Mouse (Mus musculus) inflammation-experienced regulatory T-cells, adult 6 months (primary cell): Measurements from ENCODE around the gene Zzef1. TPM values are rescaled to one million over a fixed set of nuclear protein-coding genes. Genes with fewer than 3 reads are reported as not detected.

Source experiments
- ATAC-seq: one replicate; pipeline ENCODE4 v1.8.0; 2017
- polyA plus RNA-seq, 3 experiments: library from polyadenylated mRNA; unstranded; fragments of 100-300 nt; shearing (Covaris generic); gene quantifications; one replicate each; pipeline ENCODE4 v1.2.1; 2017

The Zzef1 gene
- polyA plus RNA-seq, 3 experiments from 2014 or later, result 19.0 to 31.5 (median 26.8) TPM

GRCm38 (mm10) chr11:72806556-72806955 is 10.5 kb downstream of the Zzef1 start:
- ATAC-seq, result no peak

GRCm38 (mm10) chr11:72807992-72808391 is 12.0 kb downstream of the Zzef1 start:
- no peak for ATAC-seq

- ATAC-seq, result no peak
Measured at GRCm38 (mm10) chr11:72813687-72814086, 17.7 kb downstream of the Zzef1 start.

DNA sequence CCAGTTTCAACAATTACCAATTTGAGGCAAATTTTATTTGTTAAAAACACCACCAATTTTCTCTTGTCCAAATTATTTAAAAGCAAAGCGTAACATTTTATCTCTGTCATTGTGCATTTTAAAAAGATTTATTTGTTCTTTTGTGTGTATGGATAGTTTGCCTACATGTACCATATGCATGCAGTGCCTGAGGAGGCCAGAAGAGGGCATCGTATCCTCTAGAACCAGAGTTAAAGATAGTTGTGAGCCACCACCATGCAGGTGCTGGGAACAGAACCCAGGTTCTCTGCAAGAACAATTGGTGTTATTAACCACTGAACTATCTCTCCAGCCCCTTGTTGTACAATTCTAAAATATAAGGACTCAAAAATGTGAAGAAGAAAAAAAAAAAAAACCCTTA is 18.2 kb downstream of the Zzef1 start:
- no peak for ATAC-seq

DNA sequence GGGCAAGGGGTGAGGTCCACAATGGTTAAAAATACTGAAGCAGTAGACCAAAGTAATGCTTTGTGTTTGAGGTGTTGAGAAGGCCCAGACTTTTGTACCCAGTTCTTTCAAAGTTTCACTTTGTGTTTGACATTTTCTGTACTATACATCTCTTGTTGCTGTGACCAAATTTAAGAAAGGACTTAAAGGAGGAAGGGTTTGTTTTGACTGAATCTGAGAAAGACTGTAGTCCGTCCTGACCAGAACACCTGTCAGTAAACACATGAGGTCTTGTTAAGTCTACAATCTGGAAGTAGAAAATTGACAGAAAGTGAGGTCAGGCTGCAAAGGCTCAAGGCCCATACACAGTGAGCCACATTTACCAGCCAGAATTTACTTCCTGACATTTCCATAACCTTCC is 20.8 kb downstream of the Zzef1 start:
- ATAC-seq, result no peak

GRCm38 (mm10) chr11:72818067-72818466 is 22.0 kb downstream of the Zzef1 start:
- ATAC-seq, result no peak

DNA sequence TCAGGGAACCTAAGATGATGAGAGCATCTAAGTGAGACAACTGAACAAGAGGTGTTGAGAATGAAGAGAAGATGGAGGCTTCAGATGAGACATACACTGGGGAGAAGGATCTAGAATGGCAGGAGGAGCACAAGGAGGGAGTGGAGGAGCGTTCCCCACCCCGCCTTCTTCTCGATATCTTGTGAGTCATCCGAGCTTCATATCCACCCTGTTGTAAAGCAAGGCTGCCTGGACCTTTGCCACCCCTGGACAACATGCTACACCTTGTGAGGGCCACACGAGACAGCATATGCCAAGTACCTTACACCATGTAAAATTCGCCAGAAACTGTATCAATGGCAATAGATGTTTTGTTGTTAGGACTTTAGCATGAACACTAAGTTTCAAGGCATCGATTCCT is 25.0 kb downstream of the Zzef1 start:
- ATAC-seq, result no peak

GRCm38 (mm10) chr11:72829869-72830268 is 33.8 kb downstream of the Zzef1 start:
- ATAC-seq, result no peak

DNA sequence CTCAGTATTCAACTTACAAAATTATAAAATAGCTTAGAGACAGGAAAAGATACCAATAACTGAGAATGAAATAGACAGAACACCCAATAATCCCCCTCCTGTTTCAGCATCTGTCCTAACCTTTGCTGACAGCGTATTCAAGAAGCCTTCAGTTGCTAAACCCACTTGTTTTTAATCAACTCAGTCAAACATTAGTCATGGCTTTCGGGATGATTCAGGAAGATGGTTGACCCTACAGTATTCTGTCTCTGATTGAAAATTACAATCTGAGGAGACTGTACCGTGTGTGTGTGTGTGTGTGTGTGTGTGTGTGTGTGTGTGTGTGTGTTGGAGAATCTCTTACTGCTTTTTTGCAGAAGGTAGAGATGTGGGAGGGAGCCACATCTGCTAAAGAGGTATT is 46.7 kb downstream of the Zzef1 start:
- no peak for ATAC-seq

DNA sequence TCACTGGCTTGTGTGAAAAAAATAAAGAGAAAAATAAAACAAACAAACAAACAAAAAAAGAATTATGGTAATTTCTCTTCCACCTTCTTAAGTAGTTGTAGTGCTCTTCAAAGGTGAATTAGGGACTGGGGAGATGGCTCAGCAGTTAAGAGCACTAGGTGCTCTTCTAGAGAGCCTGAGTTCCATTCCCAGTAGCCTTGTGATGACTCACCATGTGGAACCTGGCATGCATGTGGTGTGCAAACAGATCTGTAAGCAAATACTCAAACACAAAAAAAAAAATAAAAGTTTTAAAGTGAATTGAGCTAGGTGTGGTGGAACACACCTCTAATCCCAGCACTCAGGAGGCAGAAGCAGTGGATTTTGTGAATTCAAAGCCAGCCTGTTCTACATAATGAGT is 47.5 kb downstream of the Zzef1 start:
- no peak for ATAC-seq

DNA sequence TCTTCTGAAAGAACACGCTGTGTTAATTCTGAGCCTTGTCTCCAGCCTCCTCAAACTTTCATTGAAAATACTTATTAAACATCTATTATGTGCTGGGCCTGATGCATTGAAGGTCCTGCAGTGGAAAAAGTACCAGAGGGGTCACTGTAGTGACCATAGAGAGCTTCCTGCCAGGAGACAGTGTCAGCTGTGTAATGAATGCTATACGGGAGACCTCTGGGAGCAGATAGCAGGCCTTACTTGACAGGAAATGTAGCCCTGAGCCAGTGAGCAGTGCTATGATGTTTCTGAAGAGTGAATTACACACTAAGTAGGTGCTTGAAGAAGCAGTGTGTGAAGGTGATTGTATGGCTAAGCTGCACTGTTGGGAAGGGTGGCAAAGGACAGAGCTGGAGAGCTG is 49.5 kb downstream of the Zzef1 start:
- no peak for ATAC-seq

DNA sequence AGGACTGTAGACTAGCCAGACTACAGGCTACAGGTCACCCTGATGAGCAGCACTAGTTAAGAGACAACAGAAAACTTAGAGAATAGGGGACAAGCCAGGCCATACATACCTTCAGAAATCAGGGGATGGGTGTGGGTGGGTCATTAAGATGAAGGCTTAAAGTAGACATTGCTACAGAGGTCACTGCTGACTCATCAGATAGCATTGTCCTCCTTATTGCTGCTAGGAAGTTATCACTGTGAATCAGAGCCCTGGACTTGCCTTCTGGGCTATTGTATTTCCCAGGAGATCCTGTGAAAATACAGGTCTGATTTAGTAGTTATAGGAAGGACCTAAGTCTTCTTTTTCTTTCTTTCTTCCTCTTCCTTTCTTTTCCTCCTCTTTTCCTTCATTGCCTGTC is 50.7 kb downstream of the Zzef1 start:
- no peak for ATAC-seq

DNA sequence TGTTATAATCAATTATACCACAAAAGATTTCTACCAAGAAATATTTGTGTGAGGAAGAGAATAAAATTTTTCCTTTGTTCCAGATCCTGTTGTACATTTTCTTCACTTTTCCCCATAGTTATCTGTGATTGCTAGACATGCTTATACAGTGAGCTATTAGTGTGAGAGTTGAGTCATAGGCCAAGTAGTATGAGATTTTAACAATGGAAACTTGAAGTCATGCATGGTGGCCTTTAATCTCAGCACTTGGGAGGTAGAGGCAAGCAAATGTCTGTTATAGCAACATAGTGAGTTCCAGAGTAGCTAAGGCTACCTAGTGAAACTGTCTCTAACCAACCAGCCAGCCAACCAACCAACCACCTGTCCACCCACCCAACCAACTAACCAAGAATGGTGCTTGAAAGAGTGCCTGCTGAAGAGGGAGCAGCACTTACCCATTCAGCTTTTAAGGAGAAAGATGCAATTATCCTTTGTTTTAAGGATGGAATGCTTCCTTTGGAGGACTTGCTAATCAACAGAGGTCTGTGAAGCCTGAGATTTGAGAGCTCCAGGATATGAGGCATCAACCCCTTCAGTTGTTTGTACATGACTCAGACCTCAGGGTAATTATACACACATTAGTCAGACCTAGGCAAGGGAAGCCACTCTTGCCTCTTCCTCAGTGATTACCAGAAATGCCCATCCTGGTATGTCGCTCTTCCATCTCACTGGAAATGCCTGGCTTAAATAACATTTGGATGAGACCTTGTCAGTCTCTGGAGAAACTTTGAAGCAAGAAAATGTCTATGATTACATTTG is 52.0 kb downstream of the Zzef1 start:
- ATAC-seq, result no peak

GRCm38 (mm10) chr11:72850419-72851131 is 54.5 kb downstream of the Zzef1 start:
- ATAC-seq, result no peak

- no peak for ATAC-seq
Measured at GRCm38 (mm10) chr11:72851214-72851613, 55.2 kb downstream of the Zzef1 start.

GRCm38 (mm10) chr11:72852122-72852521 is 56.1 kb downstream of the Zzef1 start:
- no peak for ATAC-seq

DNA sequence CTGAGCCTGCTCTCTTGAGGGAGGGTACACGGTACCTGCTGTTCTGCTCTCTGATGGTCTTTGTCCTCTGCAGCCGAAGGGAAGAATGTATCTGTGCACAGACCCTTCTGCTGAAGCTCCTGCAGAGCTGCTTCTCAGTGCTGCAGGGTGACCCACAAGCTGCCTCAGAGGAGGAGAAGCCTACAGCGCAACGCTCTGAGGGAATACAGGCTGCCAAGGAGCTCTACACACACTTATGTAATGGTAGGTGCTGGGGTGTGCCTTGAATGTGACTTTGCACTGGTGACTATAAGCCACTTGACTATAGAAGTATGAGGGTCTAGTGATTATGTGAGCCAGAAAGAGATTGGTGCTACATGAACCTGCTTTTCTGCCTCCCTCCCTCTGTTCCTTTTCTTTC is 57.1 kb downstream of the Zzef1 start:
- no peak for ATAC-seq

GRCm38 (mm10) chr11:72854251-72854650 is 58.2 kb downstream of the Zzef1 start:
- no peak for ATAC-seq

DNA sequence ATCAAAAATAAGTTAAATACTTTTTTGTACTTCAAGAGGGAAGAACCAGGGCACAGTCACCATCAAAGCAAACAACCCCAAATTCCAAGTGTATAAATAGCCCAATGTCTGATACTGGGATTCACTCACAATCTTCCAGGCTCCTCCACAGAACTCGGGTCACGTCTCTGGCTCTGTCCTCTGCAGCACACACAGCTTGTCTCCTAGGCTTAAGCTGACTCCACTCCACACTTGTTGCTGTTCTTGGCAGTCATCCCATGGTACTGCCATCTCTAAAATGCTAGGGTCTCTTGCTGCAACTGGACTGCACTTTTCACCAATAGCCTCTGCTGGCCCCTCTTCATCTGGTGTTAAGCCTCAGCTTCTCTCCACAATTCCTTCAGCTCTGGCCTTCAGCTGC is 60.7 kb downstream of the Zzef1 start:
- no peak for ATAC-seq

GRCm38 (mm10) chr11:72861236-72861635 is 65.2 kb downstream of the Zzef1 start:
- no peak for ATAC-seq

DNA sequence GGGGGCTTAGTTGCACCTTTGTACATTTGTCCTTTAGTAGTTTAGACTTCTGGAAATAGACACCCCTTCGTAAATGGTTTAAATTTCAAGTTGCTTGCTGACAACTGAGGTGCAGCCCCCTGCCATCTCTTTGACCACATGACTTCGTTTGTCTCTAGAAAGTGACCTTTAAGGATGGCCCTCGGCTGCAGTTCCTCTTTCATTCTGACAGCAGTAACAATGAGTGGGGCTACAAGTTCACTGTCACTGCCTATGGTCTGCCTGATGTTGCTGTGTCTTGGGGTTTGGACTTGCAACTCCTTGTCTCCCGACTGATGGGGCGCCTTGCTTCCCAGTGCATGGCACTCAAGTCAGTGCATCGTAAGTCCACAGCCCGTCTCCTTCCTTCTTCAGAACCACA is 70.4 kb downstream of the Zzef1 start:
- no peak for ATAC-seq

- ATAC-seq, result no peak
Measured at GRCm38 (mm10) chr11:72872061-72872460, 76.0 kb downstream of the Zzef1 start.

DNA sequence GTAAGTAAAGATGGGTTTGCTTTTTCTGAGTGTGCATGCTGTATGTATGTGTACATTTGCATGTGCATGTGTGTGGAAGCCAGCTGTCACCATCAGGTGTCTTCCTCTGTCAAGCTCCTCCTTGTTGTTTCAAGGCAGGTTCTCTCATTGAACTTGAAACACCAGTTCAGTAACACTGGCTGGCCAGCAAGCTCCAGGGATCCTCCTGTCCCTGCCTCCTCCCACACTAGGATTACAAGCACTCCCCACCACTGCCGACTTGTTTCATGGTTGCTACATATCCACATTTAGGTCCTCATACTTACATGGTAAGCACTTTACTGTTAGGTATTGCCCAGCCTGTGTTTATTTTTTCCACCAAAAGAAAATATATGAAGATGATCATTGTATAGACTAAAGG is 96.6 kb downstream of the Zzef1 start:
- no peak for ATAC-seq

GRCm38 (mm10) chr11:72908391-72908790 is 112.4 kb downstream of the Zzef1 start:
- no peak for ATAC-seq
